ENCODE assay signal across 8 mouse cellular contexts in genomic region chr7:89168606-89169005, GRCm38 (mm10).
DNase-seq lines count a peak whose midpoint lies in the region; ATAC-seq and TF ChIP-seq lines count a peak whose summit lies in the region.

No protein-coding gene starts in this region.

- no peak for ATAC-seq in kidney, embryonic 14.5 days (ENCODE audit: low FRiP score, low TSS enrichment)
- no peak for ATAC-seq in forebrain, postnatal 0 days
- peak; percentile 29; the same call in 1 of the 2 replicates for ATAC-seq in neural tube, embryonic 12.5 days (ENCODE audit: low FRiP score, low read depth)

- TF ChIP-seq CTCF in kidney, adult 2 months (conservative IDR thresholded peaks at IDR 0.05; ENCODE audit: insufficient read depth, insufficient read length, low read depth, low read length), result peak; percentile 90
- peak; percentile 92 for TF ChIP-seq CTCF in forebrain, postnatal 0 days (IDR thresholded peaks at IDR 0.05; ENCODE audit: low read depth)

- H3K36me3 ChIP-seq in kidney, adult 2 months (ENCODE audit: control insufficient read depth, insufficient read depth, low read length), result no peaks in the 10 kb centered on the region; the same call in 1 of the 2 replicates
- H3K36me3 ChIP-seq in kidney, embryonic 14.5 days (ENCODE audit: control insufficient read depth, insufficient read depth, low read length), result no peaks in the 10 kb centered on the region
- H3K36me3 ChIP-seq in forebrain, postnatal 0 days (ENCODE audit: insufficient read depth), result no peaks in the 10 kb centered on the region
- no peaks in the 10 kb centered on the region for H3K36me3 ChIP-seq in neural tube, embryonic 12.5 days

- peak; percentile 85 for DNase-seq in kidney, adult 2 months
- DNase-seq in c-Kit-positive CD71-positive TER-119-positive erythroid progenitor cells, embryonic 14.5 days (ENCODE audit: low spot score), result peak; percentile 70
- peak; percentile 89 for DNase-seq in forebrain, postnatal 0 days
- peak; percentile 89 for DNase-seq in induced T-regulatory cell, adult 2 months (ENCODE audit: low read depth)
- DNase-seq in left cerebral cortex, postnatal 4 days, result peak; percentile 69
- DNase-seq in thymus, adult 18-20 months, result peak; percentile 30 to 40

- WGBS in kidney, adult 2 months, result 11% methylated on average over 2 of the region's 2 CpGs
- WGBS in kidney, embryonic 14.5 days, result 22% methylated on average over 2 of the region's 2 CpGs
- WGBS in forebrain, postnatal 0 days, result 19% methylated on average over 2 of the region's 2 CpGs
- 33% methylated on average over 2 of the region's 2 CpGs for WGBS in neural tube, embryonic 12.5 days

- H3K9ac ChIP-seq in kidney, embryonic 14.5 days (ENCODE audit: low read depth, low read length), result no peak overlapping the region
- no peak overlapping the region for H3K9ac ChIP-seq in forebrain, postnatal 0 days
- H3K9ac ChIP-seq in neural tube, embryonic 12.5 days, result no peak overlapping the region

- no peaks in the 10 kb centered on the region for H3K27me3 ChIP-seq in kidney, adult 2 months (replicated peaks; ENCODE audit: control insufficient read depth, insufficient read depth, low read length)
- no peaks in the 10 kb centered on the region for H3K27me3 ChIP-seq in kidney, embryonic 14.5 days (ENCODE audit: control insufficient read depth, insufficient read depth, low read length)
- no peaks in the 10 kb centered on the region for H3K27me3 ChIP-seq in forebrain, postnatal 0 days (ENCODE audit: insufficient read depth, low read length)
- H3K27me3 ChIP-seq in neural tube, embryonic 12.5 days (replicated peaks), result no peaks in the 10 kb centered on the region

- no peaks in the 10 kb centered on the region for H3K4me1 ChIP-seq in kidney, adult 2 months (ENCODE audit: control insufficient read depth, insufficient read depth, low read length)
- no peaks in the 10 kb centered on the region for H3K4me1 ChIP-seq in kidney, embryonic 14.5 days (ENCODE audit: control insufficient read depth, insufficient read depth, low read length)
- H3K4me1 ChIP-seq in forebrain, postnatal 0 days (ENCODE audit: insufficient read depth), result no peaks in the 10 kb centered on the region
- no peaks in the 10 kb centered on the region for H3K4me1 ChIP-seq in neural tube, embryonic 12.5 days

- H3K4me3 ChIP-seq in kidney, adult 2 months (ENCODE audit: insufficient read depth, low read depth, low read length), result no peak overlapping the region
- H3K4me3 ChIP-seq in kidney, embryonic 14.5 days (ENCODE audit: low read length), result no peak overlapping the region
- no peak overlapping the region for H3K4me3 ChIP-seq in forebrain, postnatal 0 days (ENCODE audit: low read depth, low read length)
- H3K4me3 ChIP-seq in neural tube, embryonic 12.5 days, result no peak overlapping the region

- H3K27ac ChIP-seq in kidney, adult 2 months (ENCODE audit: insufficient read depth, low read depth, low read length), result no peak overlapping the region
- H3K27ac ChIP-seq in kidney, embryonic 14.5 days (ENCODE audit: low read depth, low read length), result no peak overlapping the region
- H3K27ac ChIP-seq in forebrain, postnatal 0 days (ENCODE audit: low read depth, low read length), result no peak overlapping the region
- no peak overlapping the region for H3K27ac ChIP-seq in neural tube, embryonic 12.5 days

- no peak overlapping the region for H3K4me2 ChIP-seq in kidney, embryonic 14.5 days (replicated peaks; ENCODE audit: low read depth, low read length)
- H3K4me2 ChIP-seq in forebrain, postnatal 0 days (ENCODE audit: low read depth), result no peak overlapping the region
- no peak overlapping the region for H3K4me2 ChIP-seq in neural tube, embryonic 12.5 days (replicated peaks)

- intact Hi-C loops in left cerebral cortex, postnatal 4 days (cut with DNase I), result loop anchor here (5.0 kb wide), 1 partner anchor 239 kb away; no protein-coding TSS in a partner anchor

- H3K9me3 ChIP-seq in kidney, embryonic 14.5 days (ENCODE audit: control insufficient read depth, low read length), result no peaks in the 10 kb centered on the region
- H3K9me3 ChIP-seq in forebrain, postnatal 0 days (ENCODE audit: low read length), result no peaks in the 10 kb centered on the region
- H3K9me3 ChIP-seq in neural tube, embryonic 12.5 days, result no peaks in the 10 kb centered on the region

- TF ChIP-seq POLR2A in kidney, adult 2 months (IDR thresholded peaks at IDR 0.05; ENCODE audit: low read depth, low read length), result no peak

Comparison
In these comparisons a context has a peak if more than half of its experiments do, and no peak if none do; other contexts are left out.
1. DNase-seq: peak in every context shown above with its lines; median percentile 89 in forebrain, postnatal 0 days; 89 in induced T-regulatory cell, adult 2 months; 85 in kidney, adult 2 months; 70 in c-Kit-positive CD71-positive TER-119-positive erythroid progenitor cells, embryonic 14.5 days; 69 in left cerebral cortex, postnatal 4 days; 35 in thymus, adult 18-20 months.